In genomic region chr7:105481505-105482411, GRCm38 (mm10) we compare ENCODE assay signal across 8 mouse cellular contexts. TPM values are rescaled to one million over a fixed set of nuclear protein-coding genes. Genes with fewer than 3 reads are reported as not detected.
A peak's percentile ranks its signal among the peaks of the same experiment; 100 is the strongest.
DNase-seq lines count a peak whose midpoint lies in the region; ATAC-seq lines count a peak whose summit lies in the region.

Gene Cavin3 (minus strand): TSS chr7:105482300.

- peak within 1 kb of the TSS; percentile 45 for H3K4me3 ChIP-seq in forebrain, embryonic 13.5 days
- peak within 1 kb of the TSS; percentile 46 to 63 for H3K4me3 ChIP-seq in heart, embryonic 14.5 days (ENCODE audit: control insufficient read depth in 1 of 2, insufficient read depth in 1 of 2, low read depth in 1 of 2, low read length in 2 of 2)
- H3K4me3 ChIP-seq in liver, embryonic 11.5 days (ENCODE audit: low read depth, low read length) = peak within 1 kb of the TSS; percentile 48
- H3K4me3 ChIP-seq in neural tube, embryonic 11.5 days (ENCODE audit: low read depth, low read length) = peak within 1 kb of the TSS; percentile 43

- H3K4me1 ChIP-seq in forebrain, embryonic 13.5 days = peaks cover 30% of the 10 kb centered on the region
- H3K4me1 ChIP-seq in heart, embryonic 14.5 days (ENCODE audit: control insufficient read depth in 2 of 2, insufficient read depth in 2 of 2, low read length in 2 of 2) = peaks cover 18 to 31% of the 10 kb centered on the region in 2 experiments
- H3K4me1 ChIP-seq in liver, embryonic 11.5 days (replicated peaks; ENCODE audit: control insufficient read depth, insufficient read depth, low read length) = peaks cover 5% of the 10 kb centered on the region
- peaks cover 2% of the 10 kb centered on the region; the same call in 1 of the 2 replicates for H3K4me1 ChIP-seq in neural tube, embryonic 11.5 days (ENCODE audit: control insufficient read depth, insufficient read depth, low read length)

- H3K36me3 ChIP-seq in forebrain, embryonic 13.5 days (ENCODE audit: poor library complexity, severe bottlenecking) = no peaks in the 10 kb centered on the region
- H3K36me3 ChIP-seq in heart, embryonic 14.5 days (ENCODE audit: control insufficient read depth, insufficient read depth, low read length) = no peaks in the 10 kb centered on the region
- H3K36me3 ChIP-seq in liver, embryonic 11.5 days (ENCODE audit: control insufficient read depth, insufficient read depth, low read length) = no peaks in the 10 kb centered on the region
- H3K36me3 ChIP-seq in neural tube, embryonic 11.5 days (ENCODE audit: control insufficient read depth, insufficient read depth, low read length) = no peaks in the 10 kb centered on the region

- peak; percentile 76 for ATAC-seq in cerebellum, adult (ENCODE audit: insufficient number of reproducible peaks, low FRiP score, low TSS enrichment)
- ATAC-seq in forebrain, embryonic 13.5 days = peak; percentile 92
- ATAC-seq in heart, embryonic 14.5 days (ENCODE audit: insufficient number of reproducible peaks, insufficient read depth, low FRiP score, low read depth) = peak; percentile 78
- peak; percentile 66 for ATAC-seq in liver, embryonic 11.5 days (replicated peaks; ENCODE audit: low FRiP score)
- peak; percentile 87 for ATAC-seq in neural tube, embryonic 11.5 days (ENCODE audit: insufficient read depth, low FRiP score, low TSS enrichment)

- WGBS in forebrain, embryonic 13.5 days = 3% methylated on average over 62 of the region's 63 CpGs
- 2% methylated on average over 52 of the region's 63 CpGs for WGBS in heart, embryonic 14.5 days
- 5% methylated on average over 61 of the region's 63 CpGs for WGBS in liver, embryonic 11.5 days
- WGBS in neural tube, embryonic 11.5 days = 3% methylated on average over 60 of the region's 63 CpGs

- H3K9ac ChIP-seq in forebrain, embryonic 13.5 days = peak within 1 kb of the TSS; percentile 69
- peak within 1 kb of the TSS; percentile 76 for H3K9ac ChIP-seq in heart, embryonic 14.5 days (ENCODE audit: low read length)
- H3K9ac ChIP-seq in liver, embryonic 11.5 days (ENCODE audit: low read depth, low read length) = peak within 1 kb of the TSS; percentile 60
- peak within 1 kb of the TSS; percentile 71 for H3K9ac ChIP-seq in neural tube, embryonic 11.5 days (ENCODE audit: low read length)

- DNase-seq in ES-CJ7 (ENCODE audit: low read depth, low spot score) = peak; percentile 88
- peak; percentile 87 for DNase-seq in kidney, postnatal 10 days
- peak; percentile 71 for DNase-seq in liver, embryonic 11.5 days (ENCODE audit: low spot score)
- peak; percentile 80 for DNase-seq in neural tube, embryonic 11.5 days (ENCODE audit: low spot score)
- peak; percentile 78 for DNase-seq in urinary bladder, adult 2 months (ENCODE audit: low spot score)

- H3K4me2 ChIP-seq in forebrain, embryonic 13.5 days = peak within 1 kb of the TSS; percentile 68
- peak within 1 kb of the TSS; percentile 70 for H3K4me2 ChIP-seq in heart, embryonic 14.5 days (ENCODE audit: low read length)
- H3K4me2 ChIP-seq in liver, embryonic 11.5 days = peak within 1 kb of the TSS; percentile 81
- H3K4me2 ChIP-seq in neural tube, embryonic 11.5 days (ENCODE audit: low read depth) = peak within 1 kb of the TSS; percentile 84

- H3K9me3 ChIP-seq in forebrain, embryonic 13.5 days (replicated peaks) = no peaks in the 10 kb centered on the region
- H3K9me3 ChIP-seq in heart, embryonic 14.5 days (ENCODE audit: control insufficient read depth, low read length) = no peaks in the 10 kb centered on the region
- H3K9me3 ChIP-seq in liver, embryonic 11.5 days (ENCODE audit: control insufficient read depth, low read length) = no peaks in the 10 kb centered on the region
- no peaks in the 10 kb centered on the region for H3K9me3 ChIP-seq in neural tube, embryonic 11.5 days (ENCODE audit: control insufficient read depth, low read length)

- H3K27me3 ChIP-seq in forebrain, embryonic 13.5 days = peaks cover 6% of the 10 kb centered on the region
- no peaks in the 10 kb centered on the region for H3K27me3 ChIP-seq in heart, embryonic 14.5 days (ENCODE audit: control insufficient read depth, insufficient read depth, low read length)
- peaks cover 17% of the 10 kb centered on the region for H3K27me3 ChIP-seq in liver, embryonic 11.5 days (replicated peaks; ENCODE audit: control insufficient read depth, insufficient read depth, low read length)
- H3K27me3 ChIP-seq in neural tube, embryonic 11.5 days (ENCODE audit: control insufficient read depth, insufficient read depth, low read length) = no peaks in the 10 kb centered on the region

- peak within 1 kb of the TSS; percentile 28; the same call in 1 of the 2 replicates for H3K27ac ChIP-seq in forebrain, embryonic 13.5 days
- peak within 1 kb of the TSS; percentile 62 to 71 for H3K27ac ChIP-seq in heart, embryonic 14.5 days (replicated peaks in 1 of 2; ENCODE audit: control insufficient read depth in 1 of 2, insufficient read depth in 1 of 2, low read depth in 2 of 2, low read length in 2 of 2)
- no peak within 1 kb of the TSS for H3K27ac ChIP-seq in liver, embryonic 11.5 days (ENCODE audit: low read depth, low read length)
- no peak within 1 kb of the TSS for H3K27ac ChIP-seq in neural tube, embryonic 11.5 days (ENCODE audit: low read depth, low read length)

RNA-seq across cellular contexts. Expression of gene Cavin3, which starts in this region (rescaled TPM):
- polyA plus RNA-seq in forebrain, embryonic 13.5 days (2015; fragmentation: Nextera tagmentation; extraction: Ambion mirVana) = 18.2 and 19.7 TPM in 2 replicates
- polyA plus RNA-seq in heart, embryonic 14.5 days (2014; fragmentation: Nextera tagmentation; extraction: Ambion mirVana) = 93.8 and 99.0 TPM in 2 replicates
- polyA plus RNA-seq in liver, embryonic 11.5 days (2014; fragmentation: Nextera tagmentation; extraction: Ambion mirVana) = 16.8 and 17.8 TPM in 2 replicates
- 22.8 and 23.0 TPM in 2 replicates for polyA plus RNA-seq in neural tube, embryonic 11.5 days (2014; fragmentation: Nextera tagmentation; extraction: Ambion mirVana)
- 209 and 233 TPM in 2 replicates for polyA plus RNA-seq in urinary bladder, adult 2 months (2012; rRNA removed)

Comparison
In these comparisons a context has a peak if more than half of its experiments do, and no peak if none do; other contexts are left out.
1. H3K27ac ChIP-seq: peak in forebrain, embryonic 13.5 days (single experiment) and heart, embryonic 14.5 days (2 of 2); none in liver, embryonic 11.5 days (single experiment) and neural tube, embryonic 11.5 days (single experiment).
2. Peak in every context shown above with its lines, with median percentiles within 50 percentile points of each other: DNase-seq, ATAC-seq, H3K4me2 ChIP-seq, H3K4me3 ChIP-seq and H3K9ac ChIP-seq.